Comparison of ENCODE assay signal across 24 mouse cellular contexts in the genomic region with DNA sequence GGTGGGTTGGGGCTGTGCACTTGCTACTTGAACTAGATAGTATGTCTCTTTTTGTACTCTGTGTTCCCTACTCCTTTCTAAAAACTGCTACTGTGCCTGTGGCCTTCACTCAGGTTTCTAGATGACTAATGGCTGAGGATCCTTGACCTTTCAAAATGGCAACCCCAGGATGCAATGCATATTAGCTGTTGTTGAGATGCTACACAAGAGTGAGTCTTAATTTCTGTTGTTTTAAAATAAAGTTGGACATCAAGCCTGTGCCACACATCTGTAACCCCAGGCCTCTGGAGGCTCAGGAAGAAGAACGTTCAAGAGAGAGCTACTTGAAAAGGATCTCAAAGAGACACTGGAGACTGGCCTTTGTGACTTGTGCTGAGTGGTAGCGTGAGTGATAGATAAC. TPM values are rescaled to one million over a fixed set of nuclear protein-coding genes. Genes with fewer than 3 reads are reported as not detected.
A peak's percentile ranks its signal among the peaks of the same experiment; 100 is the strongest.
DNase-seq lines count a peak whose midpoint lies in the region; ATAC-seq and TF ChIP-seq lines count a peak whose summit lies in the region.
"Had no signal": no experiment of that assay in that cellular context is flagged by ENCODE, and none has a peak within 500 bp of the region (broad histone marks: within the 10 kb centered on the region; RNA-seq: fewer than 3 reads in every experiment).

No protein-coding gene starts in this region.

- peaks cover 5% of the 10 kb centered on the region for H3K79me2 ChIP-seq in heart, adult 2 months (replicated peaks; ENCODE audit: control insufficient read depth, insufficient read depth, low read length)

- no peaks in the 10 kb centered on the region for H3K27me3 ChIP-seq in heart, embryonic 10.5 days (ENCODE audit: insufficient read depth, poor library complexity, severe bottlenecking)
- no peaks in the 10 kb centered on the region for H3K27me3 ChIP-seq in heart, adult 2 months (ENCODE audit: control insufficient read depth, insufficient read depth, low read length)
- no peaks in the 10 kb centered on the region for H3K27me3 ChIP-seq in heart, postnatal 0 days (ENCODE audit: control insufficient read depth, insufficient read depth, low read length)
- H3K27me3 ChIP-seq in limb, embryonic 10.5 days (ENCODE audit: low read depth, poor library complexity, severe bottlenecking) = no peaks in the 10 kb centered on the region
- H3K27me3 ChIP-seq: embryonic facial prominence, embryonic 13.5 days; forebrain, embryonic 13.5 days; limb, embryonic 15.5 days had no signal

- no peaks in the 10 kb centered on the region for H3K9me3 ChIP-seq in heart, embryonic 10.5 days
- no peaks in the 10 kb centered on the region for H3K9me3 ChIP-seq in heart, postnatal 0 days (replicated peaks; ENCODE audit: control insufficient read depth, low read length)
- H3K9me3 ChIP-seq in limb, embryonic 10.5 days (replicated peaks) = no peaks in the 10 kb centered on the region
- H3K9me3 ChIP-seq: embryonic facial prominence, embryonic 13.5 days; forebrain, embryonic 13.5 days; limb, embryonic 15.5 days; midbrain, embryonic 10.5 days had no signal

- peaks cover 25% of the 10 kb centered on the region for H3K4me1 ChIP-seq in heart, embryonic 10.5 days
- peaks cover 7% of the 10 kb centered on the region for H3K4me1 ChIP-seq in heart, adult 2 months (ENCODE audit: control insufficient read depth, insufficient read depth, low read length)
- H3K4me1 ChIP-seq in heart, postnatal 0 days (ENCODE audit: control insufficient read depth, insufficient read depth) = peaks cover 26% of the 10 kb centered on the region
- peaks cover 16% of the 10 kb centered on the region for H3K4me1 ChIP-seq in embryonic fibroblast, embryonic 13.5 days (ENCODE audit: control insufficient read depth, insufficient read depth, low read length)
- no peaks in the 10 kb centered on the region for H3K4me1 ChIP-seq in limb, embryonic 10.5 days
- H3K4me1 ChIP-seq: embryonic facial prominence, embryonic 13.5 days; forebrain, embryonic 13.5 days; midbrain, embryonic 10.5 days had no signal

- TF ChIP-seq CTCF in heart, adult 2 months (IDR thresholded peaks at IDR 0.05) = no peak
- TF ChIP-seq CTCF in heart, postnatal 0 days (IDR thresholded peaks at IDR 0.05; ENCODE audit: low read depth) = no peak
- no peak for TF ChIP-seq CTCF in embryonic fibroblast, embryonic 13.5 days (IDR thresholded peaks at IDR 0.05; ENCODE audit: borderline replicate concordance, insufficient read depth, low read length)

- no peak for DNase-seq in heart, embryonic 10.5 days (ENCODE audit: low spot score)
- no peak for DNase-seq in heart, adult 2 months
- DNase-seq in heart, postnatal 0 days (ENCODE audit: low spot score) = no peak
- DNase-seq in heart, postnatal 14 days = no peak
- peak; percentile 41 for DNase-seq in adrenal gland, postnatal 10 days
- DNase-seq in limb, embryonic 10.5 days (ENCODE audit: low spot score) = no peak
- DNase-seq: cerebellum, adult 2 months; cerebellum, postnatal 36 days; embryo, embryonic 11 days; kidney, adult 18-20 months; lung, adult 18-20 months; lung, postnatal 10 days; thymus, postnatal 36 days had no signal

- no peak overlapping the region for H3K4me2 ChIP-seq in heart, postnatal 0 days (ENCODE audit: low read depth, low read length)
- H3K4me2 ChIP-seq: embryonic facial prominence, embryonic 13.5 days; forebrain, embryonic 13.5 days; hindbrain, embryonic 14.5 days; limb, embryonic 15.5 days had no signal

- intact Hi-C loops in heart, adult 2 months (cut with DNase I) = no loop called here
- intact Hi-C loops in heart, postnatal 14 days (cut with DNase I) = no loop called here

- H3K4me3 ChIP-seq in heart, embryonic 10.5 days = no peak overlapping the region
- H3K4me3 ChIP-seq in heart, adult 2 months = no peak overlapping the region
- H3K4me3 ChIP-seq in heart, postnatal 0 days (ENCODE audit: low read depth, low read length) = no peak overlapping the region
- H3K4me3 ChIP-seq in embryonic fibroblast, embryonic 13.5 days (ENCODE audit: insufficient read depth, low read length) = no peak overlapping the region
- H3K4me3 ChIP-seq in limb, embryonic 10.5 days = no peak overlapping the region
- H3K4me3 ChIP-seq: embryonic facial prominence, embryonic 13.5 days; forebrain, embryonic 13.5 days; left cerebral cortex, adult 2 months; limb, embryonic 15.5 days; midbrain, embryonic 10.5 days had no signal

- WGBS in heart, embryonic 10.5 days = 37% methylated on average over 2 of the region's 2 CpGs
- 46% methylated on average over 2 of the region's 2 CpGs for WGBS in heart, adult 2 months
- WGBS in heart, postnatal 0 days = 23% methylated on average over 2 of the region's 2 CpGs
- WGBS in limb, embryonic 10.5 days = 76% methylated on average over 2 of the region's 2 CpGs

- 0 out of 2 replicates have a peak overlapping the region, but pooled peaks have one; percentile 22 for H3K27ac ChIP-seq in heart, embryonic 10.5 days
- no peak overlapping the region for H3K27ac ChIP-seq in heart, adult 2 months
- H3K27ac ChIP-seq in heart, postnatal 0 days (ENCODE audit: low read depth) = peak overlapping the region; percentile 36
- peak overlapping the region; percentile 70 for H3K27ac ChIP-seq in embryonic fibroblast, embryonic 13.5 days (ENCODE audit: insufficient read depth, low read length)
- no peak overlapping the region for H3K27ac ChIP-seq in limb, embryonic 10.5 days
- H3K27ac ChIP-seq: embryonic facial prominence, embryonic 13.5 days; forebrain, embryonic 13.5 days; hindbrain, embryonic 14.5 days; kidney, postnatal 0 days; left cerebral cortex, adult 2 months; limb, embryonic 15.5 days; midbrain, embryonic 10.5 days had no signal

- no peak for TF ChIP-seq EP300 in heart, adult 2 months (IDR thresholded peaks at IDR 0.05; ENCODE audit: insufficient read depth, low read depth, low read length)
- TF ChIP-seq EP300 in heart, postnatal 0 days (IDR thresholded peaks at IDR 0.05; ENCODE audit: low read depth) = no peak

- no peak for TF ChIP-seq POLR2A in heart, adult 2 months (IDR thresholded peaks at IDR 0.05; ENCODE audit: insufficient read depth, low read depth, low read length)
- no peak for TF ChIP-seq POLR2A in embryonic fibroblast, embryonic 13.5 days (IDR thresholded peaks at IDR 0.05; ENCODE audit: low read depth, low read length)

- H3K36me3 ChIP-seq in heart, embryonic 10.5 days = peaks cover 6% of the 10 kb centered on the region
- peaks cover 25% of the 10 kb centered on the region for H3K36me3 ChIP-seq in heart, adult 2 months (ENCODE audit: control insufficient read depth, insufficient read depth, low read length)
- H3K36me3 ChIP-seq in heart, postnatal 0 days (replicated peaks; ENCODE audit: control insufficient read depth, insufficient read depth, low read length) = peaks cover 15% of the 10 kb centered on the region
- H3K36me3 ChIP-seq in limb, embryonic 10.5 days = peaks cover 4% of the 10 kb centered on the region
- H3K36me3 ChIP-seq: limb, embryonic 15.5 days had no signal

- H3K9ac ChIP-seq in heart, adult 2 months (ENCODE audit: low read depth, low read length) = no peak overlapping the region
- no peak overlapping the region for H3K9ac ChIP-seq in heart, postnatal 0 days (replicated peaks; ENCODE audit: low read depth, low read length)
- H3K9ac ChIP-seq: embryonic facial prominence, embryonic 13.5 days; forebrain, embryonic 13.5 days; hindbrain, embryonic 14.5 days; limb, embryonic 15.5 days had no signal

- ATAC-seq in heart, postnatal 0 days (ENCODE audit: insufficient read depth, low read depth) = no peak
- ATAC-seq: activated CD4-positive, CD25-positive, alpha-beta regulatory T cell, adult 4 months; forebrain, embryonic 13.5 days; inflammation-experienced regulatory T-cells, adult 6 months; midbrain, embryonic 16.5 days had no signal

RNA-seq across cellular contexts. Expression of a gene that starts 48.5 kb away (rescaled TPM):
- polyA plus RNA-seq in heart, embryonic 10.5 days (2016; fragmentation: Nextera tagmentation; extraction: Ambion mirVana) = 68.9 and 94.1 TPM in 2 replicates
- total RNA-seq in heart, adult 2 months (2021) = 100 to 1,000 TPM; 102 to 103 TPM
- 62.4 and 117 TPM in 2 replicates for polyA plus RNA-seq in heart, adult 2 months (2012; rRNA removed)
- total RNA-seq in heart, postnatal 0 days (2014; rRNA removed; ENCODE audit: low replicate concordance) = 124 and 140 TPM in 2 replicates
- 42.3 and 50.2 TPM in 2 replicates for polyA plus RNA-seq in heart, postnatal 0 days (2015; fragmentation: Nextera tagmentation; extraction: Ambion mirVana)
- 100 to 1,000 TPM; 132 to 149 TPM for total RNA-seq in heart, postnatal 14 days (2021)
- 10 to 100 TPM; 76.6 to 82.1 TPM for total RNA-seq in adrenal gland, postnatal 10 days (2021)
- polyA plus RNA-seq in embryonic fibroblast, embryonic 13.5 days (2011; ENCODE audit: insufficient read length, low read depth, missing spikeins) = 494 and 636 TPM in 2 replicates
- 38.2 and 42.4 TPM in 2 replicates for polyA plus RNA-seq in limb, embryonic 10.5 days (2016; fragmentation: Nextera tagmentation; extraction: Ambion mirVana)

Comparison
In these comparisons a context has a peak if more than half of its experiments do, and no peak if none do; other contexts are left out.
1. H3K27ac ChIP-seq: peak in heart, embryonic 10.5 days (single experiment), heart, postnatal 0 days (single experiment) and embryonic fibroblast, embryonic 13.5 days (single experiment); none in heart, adult 2 months (single experiment) and limb, embryonic 10.5 days (single experiment).